Mouse (Mus musculus) kidney, embryonic 14.5 days (tissue): ENCODE results near the gene Pcbp1. TPM values are rescaled to one million over a fixed set of nuclear protein-coding genes. Genes with fewer than 3 reads are reported as not detected.

Experiments
- ATAC-seq: fragments of 200-750 bp; cut with Nextera tagmentation; 2 replicates; pipeline ENCODE4 v1.8.0; 2017; ENCODE audit warnings: moderate number of reproducible peaks, mild to moderate bottlenecking, moderate TSS enrichment, moderate library complexity; ENCODE audit not compliant: low FRiP score, low TSS enrichment
- H3K27ac ChIP-seq: fragments of 300-500 bp; sonication (generic); 2 replicates; pipeline ENCODE4 v1.5.1; 2014; ENCODE audit warnings: low read depth, mild to moderate bottlenecking, low read length, moderate library complexity, mixed read lengths
- H3K27me3 ChIP-seq: fragments of 300-500 bp; sonication (generic); 2 replicates; pipeline ENCODE4 v1.6.1; 2014; ENCODE audit warnings: mild to moderate bottlenecking, low read length; ENCODE audit not compliant: control insufficient read depth, insufficient read depth
- H3K36me3 ChIP-seq: fragments of 300-500 bp; sonication (generic); 2 replicates; pipeline ENCODE4 v1.6.1; 2014; ENCODE audit warnings: low read length, mixed read lengths; ENCODE audit not compliant: control insufficient read depth, insufficient read depth
- H3K4me1 ChIP-seq: fragments of 300-500 bp; sonication (generic); 2 replicates; pipeline ENCODE4 v1.6.1; 2014; ENCODE audit warnings: low read length, mixed read lengths; ENCODE audit not compliant: control insufficient read depth, insufficient read depth
- H3K4me2 ChIP-seq: fragments of 300-500 bp; sonication (generic); replicated peaks from 2 replicates; pipeline ENCODE4 v1.6.1; 2014; ENCODE audit warnings: low read depth, mild to moderate bottlenecking, low read length
- H3K4me3 ChIP-seq: fragments of 300-500 bp; sonication (generic); 2 replicates; pipeline ENCODE4 v1.5.1; 2014; ENCODE audit warnings: mild to moderate bottlenecking, low read length
- H3K9ac ChIP-seq: fragments of 300-500 bp; sonication (generic); 2 replicates; pipeline ENCODE4 v1.6.1; 2014; ENCODE audit warnings: low read depth, mild to moderate bottlenecking, low read length, moderate library complexity
- H3K9me3 ChIP-seq: fragments of 300-500 bp; sonication (generic); 2 replicates; pipeline ENCODE4 v1.6.1; 2016; ENCODE audit warnings: low read length; ENCODE audit not compliant: control insufficient read depth
- WGBS: fragments of 180-500 bp; shearing (Covaris S2); extraction: QIAGEN DNeasy Blood & Tissue Kit; methylation state at CpG from one replicate; pipeline ENCODE4 v1.1.7; 2014; 5-methylcytosine and 5-hydroxymethylcytosine counted together
- polyA plus RNA-seq: library from polyadenylated mRNA; unstranded; fragments of >200 nt; fragmentation: Nextera tagmentation; extraction: Ambion mirVana; gene quantifications from 2 replicates; pipeline ENCODE4 v1.2.1, GENCODE M21; 2014

Pcbp1 gene
- polyA plus RNA-seq, 1 experiment from 2014 or later: 492 TPM

- WGBS: 87% methylated on average over 1 of the region's 1 CpGs
- H3K36me3 ChIP-seq: peaks cover 25% of the 10 kb centered on the region
- H3K4me2 ChIP-seq: no peak overlapping the region
- H3K27ac ChIP-seq: no peak overlapping the region
- H3K4me3 ChIP-seq: no peak overlapping the region
- H3K4me1 ChIP-seq: no peaks in the 10 kb centered on the region
- no peak overlapping the region for H3K9ac ChIP-seq
- no peaks in the 10 kb centered on the region for H3K27me3 ChIP-seq
- no peaks in the 10 kb centered on the region for H3K9me3 ChIP-seq
- no peak for ATAC-seq
Observed at GRCm38 (mm10) chr6:86550587-86550986, 24.5 kb upstream of the Pcbp1 start.

DNA sequence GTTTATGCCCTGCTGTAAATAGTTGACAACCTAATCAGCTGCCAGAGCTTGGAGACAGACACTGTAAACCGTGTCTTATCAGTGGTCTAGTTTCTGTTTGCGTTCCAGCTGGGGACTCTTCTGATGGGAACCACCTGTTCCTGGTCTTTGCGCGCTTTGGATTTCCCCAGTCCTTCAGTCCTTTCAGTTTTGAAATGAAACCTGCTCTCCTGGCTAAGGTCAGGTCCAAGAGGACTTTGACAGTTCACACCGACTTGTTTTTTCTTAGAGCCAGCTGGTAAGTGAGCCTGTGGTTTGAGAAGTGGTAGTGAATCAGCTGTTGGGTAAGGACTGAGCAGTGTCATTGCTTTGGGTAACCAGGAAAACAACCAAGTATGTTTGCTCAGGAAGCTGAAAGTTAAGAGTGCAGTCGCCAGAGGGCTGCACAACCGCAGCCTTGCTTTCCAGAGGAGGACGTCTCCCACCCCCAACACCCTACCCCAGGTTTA lies 21.8 kb upstream of the Pcbp1 start:
- Histone ChIP-seq H3K4me2 (no peak overlapping the region), H3K36me3 (peaks cover 27% of the 10 kb centered on the region), H3K9ac (no peak overlapping the region), H3K4me1 (no peaks in the 10 kb centered on the region), H3K4me3 (no peak overlapping the region), H3K27me3 (no peaks in the 10 kb centered on the region), H3K9me3 (no peaks in the 10 kb centered on the region), H3K27ac (no peak overlapping the region)
- WGBS: 27% methylated on average over 8 of the region's 8 CpGs
- ATAC-seq: peak; percentile 76

GRCm38 (mm10) chr6:86547228-86547755 lies 21.2 kb upstream of the Pcbp1 start:
- WGBS: 61% methylated on average over 1 of the region's 1 CpGs
- H3K9ac ChIP-seq: no peak overlapping the region
- H3K4me2 ChIP-seq: no peak overlapping the region
- H3K36me3 ChIP-seq: peaks cover 28% of the 10 kb centered on the region
- ATAC-seq: no peak
- H3K9me3 ChIP-seq: no peaks in the 10 kb centered on the region
- H3K4me3 ChIP-seq: no peak overlapping the region
- no peaks in the 10 kb centered on the region for H3K27me3 ChIP-seq
- H3K27ac ChIP-seq: no peak overlapping the region
- no peaks in the 10 kb centered on the region for H3K4me1 ChIP-seq

GRCm38 (mm10) chr6:86545236-86545635 lies 19.1 kb upstream of the Pcbp1 start:
- H3K4me2 ChIP-seq: no peak overlapping the region
- H3K27ac ChIP-seq: no peak overlapping the region; the same call in 1 of the 2 replicates
- H3K9ac ChIP-seq: no peak overlapping the region
- no peak overlapping the region for H3K4me3 ChIP-seq
- no peak for ATAC-seq
- H3K27me3 ChIP-seq: no peaks in the 10 kb centered on the region
- H3K4me1 ChIP-seq: no peaks in the 10 kb centered on the region
- H3K36me3 ChIP-seq: peaks cover 24% of the 10 kb centered on the region
- H3K9me3 ChIP-seq: no peaks in the 10 kb centered on the region
- WGBS: 50% methylated on average over 4 of the region's 4 CpGs

DNA sequence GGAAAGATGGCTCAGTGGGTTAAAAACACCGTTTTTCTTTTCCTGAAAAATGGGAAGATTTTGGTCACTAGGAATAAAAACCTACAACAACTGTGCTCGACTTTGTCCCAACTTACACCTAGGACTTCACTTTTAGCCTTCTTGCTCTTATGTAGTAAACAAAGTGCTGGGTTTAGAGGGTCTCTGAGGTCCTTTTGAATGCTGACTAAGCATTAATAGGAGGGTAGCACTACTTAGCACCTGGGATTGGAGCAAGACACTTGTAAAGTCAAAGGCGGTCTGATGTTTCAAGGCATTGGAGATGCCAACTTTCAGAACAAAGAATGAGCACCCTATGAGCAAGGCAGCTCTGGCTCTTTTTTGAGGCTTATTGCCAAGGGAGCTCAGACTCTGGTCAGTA lies 17.7 kb upstream of the Pcbp1 start:
- Histone ChIP-seq H3K27ac (no peak overlapping the region), H3K4me1 (no peaks in the 10 kb centered on the region), H3K36me3 (peaks cover 27% of the 10 kb centered on the region), H3K4me3 (no peak overlapping the region), H3K9ac (no peak overlapping the region), H3K4me2 (no peak overlapping the region), H3K9me3 (no peaks in the 10 kb centered on the region), H3K27me3 (no peaks in the 10 kb centered on the region)
- ATAC-seq: no peak
- WGBS: 86% methylated on average over 3 of the region's 3 CpGs

GRCm38 (mm10) chr6:86543060-86543459 lies 16.9 kb upstream of the Pcbp1 start:
- H3K4me1 ChIP-seq: no peaks in the 10 kb centered on the region
- no peak overlapping the region for H3K4me3 ChIP-seq
- no peak overlapping the region for H3K27ac ChIP-seq
- no peak overlapping the region for H3K9ac ChIP-seq
- ATAC-seq: no peak
- no peaks in the 10 kb centered on the region for H3K27me3 ChIP-seq
- no peak overlapping the region for H3K4me2 ChIP-seq
- H3K9me3 ChIP-seq: no peaks in the 10 kb centered on the region
- 97% methylated on average over 13 of the region's 13 CpGs for WGBS
- peaks cover 33% of the 10 kb centered on the region for H3K36me3 ChIP-seq

DNA sequence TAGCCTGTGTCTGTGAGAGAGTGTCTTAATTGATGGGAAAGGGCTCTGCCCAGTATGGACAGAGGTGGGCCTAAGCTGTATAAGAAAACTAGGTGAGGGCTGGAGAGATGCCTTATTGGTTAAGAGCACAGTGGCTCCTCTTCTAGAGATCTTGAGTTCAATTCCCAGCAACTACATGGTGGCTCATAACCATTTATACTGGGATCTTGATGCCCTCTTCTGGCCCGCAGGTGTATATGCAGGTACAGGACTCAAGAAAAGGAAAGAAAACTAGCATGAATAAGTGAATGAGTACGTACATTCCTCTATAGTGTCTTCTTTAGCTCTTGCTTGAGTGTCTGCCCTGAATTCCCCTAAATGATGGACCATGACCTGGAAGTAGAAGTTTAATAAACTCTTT lies 15.5 kb upstream of the Pcbp1 start:
- no peak overlapping the region for H3K4me2 ChIP-seq
- ATAC-seq: no peak
- H3K9me3 ChIP-seq: no peaks in the 10 kb centered on the region
- 80% methylated on average over 2 of the region's 2 CpGs for WGBS
- no peaks in the 10 kb centered on the region for H3K4me1 ChIP-seq
- H3K27me3 ChIP-seq: no peaks in the 10 kb centered on the region
- peaks cover 35% of the 10 kb centered on the region for H3K36me3 ChIP-seq
- H3K27ac ChIP-seq: no peak overlapping the region
- no peak overlapping the region for H3K4me3 ChIP-seq
- no peak overlapping the region for H3K9ac ChIP-seq

- H3K4me3 ChIP-seq: no peak overlapping the region
- WGBS: 83% methylated on average over 1 of the region's 1 CpGs
- H3K4me1 ChIP-seq: peaks cover 8% of the 10 kb centered on the region; the same call in 1 of the 2 replicates
- no peak overlapping the region for H3K9ac ChIP-seq
- no peak for ATAC-seq
- peaks cover 34% of the 10 kb centered on the region for H3K36me3 ChIP-seq
- no peaks in the 10 kb centered on the region for H3K27me3 ChIP-seq
- no peaks in the 10 kb centered on the region for H3K9me3 ChIP-seq
- no peak overlapping the region for H3K27ac ChIP-seq
- H3K4me2 ChIP-seq: no peak overlapping the region
Observed at GRCm38 (mm10) chr6:86528451-86528785, 2.3 kb upstream of the Pcbp1 start.

GRCm38 (mm10) chr6:86527766-86528450 lies 1.8 kb upstream of the Pcbp1 start:
- peaks cover 33% of the 10 kb centered on the region for H3K36me3 ChIP-seq
- no peak for ATAC-seq
- no peaks in the 10 kb centered on the region for H3K9me3 ChIP-seq
- 93% methylated on average over 2 of the region's 4 CpGs for WGBS
- no peak overlapping the region; the same call in 1 of the 2 replicates for H3K4me3 ChIP-seq
- peak overlapping the region; percentile 100 for H3K27ac ChIP-seq
- H3K27me3 ChIP-seq: no peaks in the 10 kb centered on the region
- peak overlapping the region; percentile 83 for H3K4me2 ChIP-seq
- peak overlapping the region; percentile 98; the same call in 1 of the 2 replicates for H3K9ac ChIP-seq
- H3K4me1 ChIP-seq: peaks cover 10% of the 10 kb centered on the region; the same call in 1 of the 2 replicates
